Mouse (Mus musculus) forebrain, embryonic 14.5 days (tissue): ENCODE data around the gene Rbm8a. TPM values are rescaled to one million over a fixed set of nuclear protein-coding genes. Genes with fewer than 3 reads are reported as not detected.
"Not testable (repeated sequence)": the region's sequence is repeated elsewhere in the genome, so short reads cannot be mapped to it uniquely, and the experiment has no call there.

Experiments used
- ATAC-seq: fragments of 200-750 bp; cut with Nextera tagmentation; 2 replicates; pipeline ENCODE4 v1.8.0; 2017; ENCODE audit warnings: mild to moderate bottlenecking, moderate library complexity
- DNase-seq: peaks from one replicate; pipeline ENCODE4 v3.0.0-alpha.2; 2015; ENCODE audit warnings: low spot score
- H3K27ac ChIP-seq: fragments of 300-500 bp; sonication (generic); 2 replicates; pipeline ENCODE4 v1.5.1; 2014; ENCODE audit warnings: low read depth, mild to moderate bottlenecking, control low read depth, low read length, moderate library complexity
- H3K27me3 ChIP-seq: fragments of 300-500 bp; sonication (generic); replicated peaks from 2 replicates; pipeline ENCODE4 v1.6.1; 2014; ENCODE audit warnings: low read length, control low read depth, mixed read lengths; ENCODE audit not compliant: control insufficient read depth, insufficient read depth
- H3K36me3 ChIP-seq: fragments of 300-500 bp; sonication (generic); 2 replicates; pipeline ENCODE4 v1.6.1; 2014; ENCODE audit warnings: low read length, control low read depth; ENCODE audit not compliant: control insufficient read depth, insufficient read depth
- H3K4me1 ChIP-seq: fragments of 300-500 bp; sonication (generic); 2 replicates; pipeline ENCODE4 v1.6.1; 2014; ENCODE audit warnings: antibody characterized with exemption, low read length, control low read depth; ENCODE audit not compliant: control insufficient read depth, insufficient read depth
- H3K4me2 ChIP-seq: fragments of 300-500 bp; sonication (generic); 2 replicates; pipeline ENCODE4 v1.6.1; 2014; ENCODE audit warnings: mild to moderate bottlenecking, control low read depth, low read length
- H3K4me3 ChIP-seq: fragments of 300-500 bp; sonication (generic); 2 replicates; pipeline ENCODE4 v1.5.1; 2014; ENCODE audit warnings: low read depth, low read length, control low read depth
- H3K9ac ChIP-seq: fragments of 300-500 bp; sonication (generic); 2 replicates; pipeline ENCODE4 v1.6.1; 2014; ENCODE audit warnings: mild to moderate bottlenecking, low read length, control low read depth, moderate library complexity
- H3K9me3 ChIP-seq: fragments of 300-500 bp; sonication (generic); replicated peaks from 2 replicates; pipeline ENCODE4 v1.6.1; 2016; ENCODE audit warnings: low read length, control low read depth, mixed read lengths; ENCODE audit not compliant: control insufficient read depth
- WGBS: fragments of 180-500 bp; shearing (Covaris S2); extraction: QIAGEN DNeasy Blood & Tissue Kit; methylation state at CpG from one replicate; pipeline ENCODE4 v1.1.7; 2014; 5-methylcytosine and 5-hydroxymethylcytosine counted together
- polyA plus RNA-seq: library from polyadenylated mRNA; unstranded; fragments of >200 nt; fragmentation: Nextera tagmentation; extraction: Ambion mirVana; gene quantifications from 2 replicates; pipeline ENCODE4 v1.2.1, GENCODE M21; 2014

Rbm8a gene
- polyA plus RNA-seq, 1 experiment from 2014 or later, result 132 TPM

DNA sequence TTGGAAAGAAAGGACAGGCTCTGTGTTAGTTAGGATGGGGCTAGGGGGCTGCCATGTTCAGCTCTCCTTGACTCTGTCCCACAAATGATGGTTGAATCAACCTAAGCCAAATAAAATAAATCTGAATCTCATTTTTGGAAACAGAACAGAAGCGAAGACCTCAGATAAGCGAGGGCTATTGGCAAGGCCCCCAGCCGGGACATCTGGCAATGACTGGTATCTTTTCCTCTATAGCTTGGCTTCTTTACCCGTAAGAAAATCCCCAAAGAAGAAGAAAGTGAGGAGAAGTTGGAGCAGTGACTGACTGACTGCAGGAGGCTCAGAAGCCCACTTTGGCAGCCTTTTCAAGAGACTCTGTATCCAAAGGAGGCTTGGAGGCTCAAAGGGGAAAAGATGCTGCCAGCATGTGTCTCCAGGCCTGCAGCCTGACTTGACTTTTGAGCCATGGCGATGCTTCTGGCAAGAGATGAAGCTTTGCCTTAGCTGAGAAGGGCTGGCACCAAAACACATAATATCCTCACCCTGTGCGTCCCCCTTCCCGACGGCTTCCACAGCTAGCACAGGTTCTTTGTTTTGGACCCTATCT is 33.1 kb downstream of the Rbm8a start:
- DNase-seq (peak; percentile 12), ATAC-seq (no peak)
- H3K27me3 ChIP-seq, result no peaks in the 10 kb centered on the region
- H3K9ac ChIP-seq, result peak overlapping the region; percentile 40
- peak overlapping the region; percentile 50 for H3K4me2 ChIP-seq
- WGBS, result 44% methylated on average over 8 of the region's 8 CpGs
- no peak overlapping the region for H3K4me3 ChIP-seq
- H3K27ac ChIP-seq, result no peak overlapping the region
- no peaks in the 10 kb centered on the region for H3K4me1 ChIP-seq
- H3K9me3 ChIP-seq, result no peaks in the 10 kb centered on the region
- H3K36me3 ChIP-seq, result no peaks in the 10 kb centered on the region

GRCm38 (mm10) chr3:96663432-96664239 is 33.9 kb downstream of the Rbm8a start:
- Histone ChIP-seq H3K9ac (peak overlapping the region; percentile 40), H3K4me3 (peak overlapping the region; percentile 22), H3K9me3 (no peaks in the 10 kb centered on the region), H3K36me3 (no peaks in the 10 kb centered on the region), H3K27me3 (no peaks in the 10 kb centered on the region), H3K4me2 (peak overlapping the region; percentile 50), H3K4me1 (no peaks in the 10 kb centered on the region), H3K27ac (no peak overlapping the region)
- ATAC-seq (peak; percentile 90), DNase-seq (peak; percentile 91)
- 6% methylated on average over 15 of the region's 18 CpGs for WGBS

GRCm38 (mm10) chr3:96665732-96666363 is 36.1 kb downstream of the Rbm8a start:
- ATAC-seq, H3K27me3 ChIP-seq, H3K4me3 ChIP-seq, H3K4me1 ChIP-seq, H3K9me3 ChIP-seq, H3K36me3 ChIP-seq, H3K4me2 ChIP-seq, H3K27ac ChIP-seq, DNase-seq, H3K9ac ChIP-seq: not testable (repeated sequence)
- WGBS, result 92% methylated on average over 7 of the region's 7 CpGs

- H3K9me3 ChIP-seq, result no peaks in the 10 kb centered on the region
- no peak for DNase-seq
- no peaks in the 10 kb centered on the region for H3K36me3 ChIP-seq
- no peak overlapping the region for H3K9ac ChIP-seq
- H3K27ac ChIP-seq, result no peak overlapping the region
- H3K4me3 ChIP-seq, result no peak overlapping the region
- H3K4me2 ChIP-seq, result no peak overlapping the region
- WGBS, result 92% methylated on average over 5 of the region's 5 CpGs
- no peak for ATAC-seq
- H3K4me1 ChIP-seq, result peaks cover 2% of the 10 kb centered on the region; the same call in 1 of the 2 replicates
- H3K27me3 ChIP-seq, result no peaks in the 10 kb centered on the region; the same call in none of the 2 replicates
Observed at GRCm38 (mm10) chr3:96666916-96667315, 37.2 kb downstream of the Rbm8a start.

- Histone ChIP-seq H3K27ac (no peak overlapping the region), H3K27me3 (no peaks in the 10 kb centered on the region; the same call in none of the 2 replicates), H3K4me2 (no peak overlapping the region), H3K9me3 (no peaks in the 10 kb centered on the region), H3K4me3 (no peak overlapping the region), H3K9ac (no peak overlapping the region), H3K4me1 (peaks cover 2% of the 10 kb centered on the region; the same call in 1 of the 2 replicates), H3K36me3 (no peaks in the 10 kb centered on the region)
- ATAC-seq, result no peak
- 48% methylated on average over 1 of the region's 1 CpGs for WGBS
- no peak for DNase-seq
Observed at GRCm38 (mm10) chr3:96667316-96667715, 37.6 kb downstream of the Rbm8a start.

DNA sequence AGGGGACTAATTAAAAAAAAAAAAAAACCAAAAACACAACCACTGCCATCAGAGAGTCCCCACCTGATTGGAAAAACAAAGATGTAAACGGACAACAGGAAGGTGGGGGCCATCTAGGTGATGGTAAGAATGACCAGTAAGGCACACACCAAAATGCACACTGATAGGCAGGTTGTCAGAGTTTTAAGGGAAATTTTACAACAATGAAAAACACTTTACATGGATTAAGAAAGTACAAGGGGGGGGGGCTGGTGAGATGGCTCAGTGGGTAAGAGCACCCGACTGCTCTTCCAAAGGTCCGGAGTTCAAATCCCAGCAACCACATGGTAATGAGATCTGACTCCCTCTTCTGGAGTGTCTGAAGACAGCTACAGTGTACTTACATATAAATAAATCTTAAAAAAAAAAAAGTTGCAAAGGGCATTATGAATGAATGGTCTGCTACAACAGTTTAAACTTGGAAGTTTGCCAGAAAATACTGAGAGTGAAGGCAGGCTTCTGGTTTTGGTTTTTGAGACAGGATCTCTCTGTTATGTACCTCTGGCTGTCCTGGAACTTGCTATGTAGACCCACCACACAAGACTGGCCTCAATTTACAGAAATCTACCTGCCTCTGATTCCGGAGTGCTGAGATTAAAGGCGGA is 38.8 kb downstream of the Rbm8a start:
- no peak overlapping the region for H3K4me3 ChIP-seq
- 95% methylated on average over 5 of the region's 5 CpGs for WGBS
- no peaks in the 10 kb centered on the region for H3K36me3 ChIP-seq
- no peak overlapping the region for H3K4me2 ChIP-seq
- peaks cover 2% of the 10 kb centered on the region; the same call in 1 of the 2 replicates for H3K4me1 ChIP-seq
- ATAC-seq (no peak), DNase-seq (no peak)
- H3K27me3 ChIP-seq, result no peaks in the 10 kb centered on the region; the same call in none of the 2 replicates
- no peaks in the 10 kb centered on the region for H3K9me3 ChIP-seq
- no peak overlapping the region for H3K9ac ChIP-seq
- no peak overlapping the region for H3K27ac ChIP-seq

- Histone ChIP-seq H3K36me3 (no peaks in the 10 kb centered on the region), H3K4me3 (peak within 1 kb of the TSS; percentile 37), H3K4me2 (peak within 1 kb of the TSS; percentile 69), H3K27me3 (no peaks in the 10 kb centered on the region; the same call in none of the 2 replicates), H3K27ac (no peak within 1 kb of the TSS), H3K4me1 (peaks cover 2% of the 10 kb centered on the region; the same call in 1 of the 2 replicates), H3K9ac (peak within 1 kb of the TSS; percentile 52), H3K9me3 (no peaks in the 10 kb centered on the region)
- ATAC-seq (peak; percentile 89), DNase-seq (peak; percentile 81)
- WGBS, result 6% methylated on average over 35 of the region's 35 CpGs
Observed at GRCm38 (mm10) chr3:96669727-96670468, 40.2 kb downstream of the Rbm8a start, which contains the start of gene Ankrd35. TSS of gene Ankrd35 (plus strand) at chr3:96670131.

GRCm38 (mm10) chr3:96671519-96671918 is 41.8 kb downstream of the Rbm8a start:
- WGBS, result 96% methylated on average over 5 of the region's 5 CpGs
- Histone ChIP-seq H3K36me3 (no peaks in the 10 kb centered on the region), H3K4me3 (no peak overlapping the region), H3K9ac (no peak overlapping the region), H3K9me3 (no peaks in the 10 kb centered on the region), H3K27me3 (no peaks in the 10 kb centered on the region; the same call in none of the 2 replicates), H3K4me1 (peaks cover 2% of the 10 kb centered on the region; the same call in 1 of the 2 replicates), H3K4me2 (no peak overlapping the region), H3K27ac (no peak overlapping the region)
- ATAC-seq, result no peak
- no peak for DNase-seq
